Comparison of ENCODE assay signal across 30 mouse cellular contexts in genomic region chr9:29574548-29574947, GRCm38 (mm10).
DNase-seq lines count a peak whose midpoint lies in the region; ATAC-seq lines count a peak whose summit lies in the region.
"Had no signal": no experiment of that assay in that cellular context is flagged by ENCODE, and none has a peak within 500 bp of the region (broad histone marks: within the 10 kb centered on the region; RNA-seq: fewer than 3 reads in every experiment).

No protein-coding gene starts in this region.

- peak; percentile 96 for DNase-seq in brain, adult 2 months (ENCODE audit: low read depth, low spot score)
- peak; percentile 85 for DNase-seq in cerebellum, adult 11-12 months
- DNase-seq in cerebellum, adult 8-10 months, result peak; percentile 76
- DNase-seq in cerebellum, postnatal 10 days, result peak; percentile 65 to 66
- no peak for DNase-seq in spleen, adult 12 weeks (ENCODE audit: low spot score)
- DNase-seq in left cerebral cortex, adult 9 months (ENCODE audit: low spot score in 2 of 2), result no peak
- DNase-seq in ovary, postnatal 10 days (ENCODE audit: low spot score), result no peak
- DNase-seq: adrenal gland, postnatal 10 days; adrenal gland, postnatal 36 days; B cell, adult 2 months; forebrain, postnatal 0 days; gastrocnemius, adult 2 months; gastrocnemius, postnatal 14 days; heart, adult 11 months; heart, postnatal 10 days; heart, postnatal 36 days; kidney, adult 18-20 months had no signal

- 87% methylated on average over 5 of the region's 5 CpGs for WGBS in kidney, embryonic 14.5 days

- H3K4me1 ChIP-seq in kidney, embryonic 14.5 days (ENCODE audit: control insufficient read depth, insufficient read depth, low read length), result no peaks in the 10 kb centered on the region
- H3K4me1 ChIP-seq: embryonic facial prominence, embryonic 12.5 days; embryonic facial prominence, embryonic 15.5 days; heart, embryonic 12.5 days; heart, embryonic 15.5 days; intestine, embryonic 15.5 days had no signal

- no peak for ATAC-seq in kidney, embryonic 14.5 days (ENCODE audit: low FRiP score, low TSS enrichment)
- ATAC-seq: forebrain, embryonic 14.5 days; forebrain, postnatal 0 days; hindbrain, embryonic 16.5 days; intestine, embryonic 15.5 days; Patski had no signal

- no peak overlapping the region for H3K9ac ChIP-seq in kidney, embryonic 14.5 days (ENCODE audit: low read depth, low read length)
- H3K9ac ChIP-seq: embryonic facial prominence, embryonic 12.5 days; embryonic facial prominence, embryonic 15.5 days; forebrain, postnatal 0 days; heart, embryonic 12.5 days; heart, embryonic 15.5 days; hindbrain, embryonic 13.5 days; intestine, embryonic 15.5 days had no signal

- H3K9me3 ChIP-seq in kidney, embryonic 14.5 days (ENCODE audit: control insufficient read depth, low read length), result no peaks in the 10 kb centered on the region
- H3K9me3 ChIP-seq: embryonic facial prominence, embryonic 12.5 days; embryonic facial prominence, embryonic 15.5 days; heart, embryonic 12.5 days; heart, embryonic 15.5 days; hindbrain, embryonic 10.5 days; hindbrain, embryonic 13.5 days; intestine, embryonic 15.5 days had no signal

- no peaks in the 10 kb centered on the region for H3K27me3 ChIP-seq in kidney, embryonic 14.5 days (ENCODE audit: control insufficient read depth, insufficient read depth, low read length)
- H3K27me3 ChIP-seq: CH12.LX; embryonic facial prominence, embryonic 15.5 days; heart, embryonic 12.5 days; heart, embryonic 15.5 days; hindbrain, embryonic 13.5 days; intestine, embryonic 15.5 days had no signal

- H3K4me3 ChIP-seq in kidney, embryonic 14.5 days (ENCODE audit: low read length), result no peak overlapping the region
- H3K4me3 ChIP-seq: embryonic facial prominence, embryonic 12.5 days; embryonic facial prominence, embryonic 15.5 days; gastrocnemius, adult 2 months; heart, embryonic 12.5 days; heart, embryonic 15.5 days; hindbrain, embryonic 10.5 days; hindbrain, embryonic 13.5 days; intestine, embryonic 15.5 days had no signal

- H3K36me3 ChIP-seq in kidney, embryonic 14.5 days (ENCODE audit: control insufficient read depth, insufficient read depth, low read length), result no peaks in the 10 kb centered on the region
- H3K36me3 ChIP-seq: embryonic facial prominence, embryonic 12.5 days; embryonic facial prominence, embryonic 15.5 days; G1E; heart, embryonic 12.5 days; heart, embryonic 15.5 days; hindbrain, embryonic 10.5 days; hindbrain, embryonic 13.5 days; intestine, embryonic 15.5 days had no signal

- H3K27ac ChIP-seq in kidney, embryonic 14.5 days (ENCODE audit: low read depth, low read length), result no peak overlapping the region
- H3K27ac ChIP-seq: embryonic facial prominence, embryonic 12.5 days; embryonic facial prominence, embryonic 15.5 days; gastrocnemius, adult 2 months; heart, embryonic 15.5 days; hindbrain, embryonic 10.5 days; hindbrain, embryonic 13.5 days; intestine, embryonic 15.5 days had no signal

- no peak overlapping the region for H3K4me2 ChIP-seq in kidney, embryonic 14.5 days (replicated peaks; ENCODE audit: low read depth, low read length)
- H3K4me2 ChIP-seq: embryonic facial prominence, embryonic 12.5 days; embryonic facial prominence, embryonic 15.5 days; heart, embryonic 12.5 days; heart, embryonic 15.5 days; hindbrain, embryonic 13.5 days; intestine, embryonic 15.5 days had no signal

Comparison
In these comparisons a context has a peak if more than half of its experiments do, and no peak if none do; other contexts are left out.
1. DNase-seq: peak in brain, adult 2 months (single experiment), cerebellum, adult 11-12 months (single experiment), cerebellum, adult 8-10 months (single experiment) and cerebellum, postnatal 10 days (2 of 2); none in spleen, adult 12 weeks (single experiment), left cerebral cortex, adult 9 months (0 of 2) and ovary, postnatal 10 days (single experiment).